Mouse (Mus musculus) layer of hippocampus, adult 9-10 months (tissue): ENCODE measurements around the gene Cadm2.

ENCODE experiments used
- DNase-seq: peaks from one replicate; pipeline ENCODE4 v3.0.0; 2022; ENCODE audit warnings: low spot score

The Cadm2 gene

GRCm38 (mm10) chr16:66955876-66956275, 664.8 kb downstream of the Cadm2 start:
- DNase-seq, result no peak

DNA sequence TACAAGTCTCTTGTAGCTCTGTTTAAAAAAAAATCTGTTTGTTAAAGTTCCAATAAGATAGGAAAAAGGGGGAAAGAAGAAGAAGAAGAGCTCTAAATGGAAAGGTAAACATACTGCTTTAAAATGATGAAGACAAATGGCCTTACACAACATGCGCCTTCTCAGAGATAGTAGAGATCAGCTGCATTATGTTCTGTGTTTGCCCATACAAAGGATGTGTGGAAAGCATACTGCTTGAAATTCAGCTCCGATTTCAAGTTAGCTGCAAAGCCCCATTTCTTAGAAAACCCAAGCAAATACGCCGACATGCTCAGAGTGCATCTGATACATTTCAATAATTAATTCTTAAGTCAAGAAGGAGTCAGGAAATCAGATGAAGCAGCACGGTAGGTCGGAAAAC, 684.4 kb downstream of the Cadm2 start:
- no peak for DNase-seq

DNA sequence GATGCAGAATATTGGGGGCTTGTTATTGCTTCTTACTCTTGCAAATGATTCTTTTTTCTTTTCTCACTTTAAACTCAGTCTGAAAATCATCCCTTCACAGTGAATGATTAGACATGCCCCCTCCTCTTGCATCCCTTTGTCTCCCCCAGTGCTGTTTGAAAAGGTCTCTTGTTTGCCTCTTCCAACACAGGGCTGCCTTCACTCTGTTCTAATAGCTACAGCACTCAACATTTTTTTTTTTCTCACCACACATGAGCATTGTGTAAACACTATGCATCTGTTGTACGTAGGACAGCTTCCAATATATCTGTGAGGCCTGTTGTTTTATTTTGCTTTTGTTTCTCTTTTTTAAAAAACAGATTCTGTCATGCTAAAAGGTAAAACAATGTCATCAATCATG, 695.2 kb downstream of the Cadm2 start:
- no peak for DNase-seq

GRCm38 (mm10) chr16:66922753-66923152, 698.0 kb downstream of the Cadm2 start:
- no peak for DNase-seq

- no peak for DNase-seq
Observed at GRCm38 (mm10) chr16:66921414-66921915, 699.2 kb downstream of the Cadm2 start.

DNA sequence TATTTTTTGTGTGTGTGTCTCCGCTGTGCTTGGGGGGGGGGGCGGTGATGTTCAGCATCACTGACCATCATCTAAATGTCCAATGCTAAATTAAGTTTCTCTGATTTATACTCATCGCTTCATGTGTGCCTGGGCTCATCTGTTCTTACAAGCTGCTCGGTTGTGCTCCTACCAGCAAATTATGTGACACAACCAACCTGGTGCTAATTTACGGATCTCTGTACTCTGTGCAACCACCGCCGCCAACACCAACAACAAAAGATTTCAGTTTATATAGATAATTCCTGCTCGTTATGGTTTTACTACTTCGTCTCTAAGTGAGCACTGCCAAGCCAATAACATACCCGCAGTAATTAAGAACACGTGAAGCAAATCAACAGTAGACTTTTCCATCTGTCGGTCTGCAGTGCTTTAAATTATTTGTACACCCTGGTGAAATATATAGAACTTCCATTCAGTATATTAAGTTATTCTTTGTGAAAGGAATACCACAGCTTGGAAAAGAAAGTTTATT, 700.8 kb downstream of the Cadm2 start:
- no peak for DNase-seq

GRCm38 (mm10) chr16:66901801-66902200, 718.9 kb downstream of the Cadm2 start:
- no peak for DNase-seq

DNA sequence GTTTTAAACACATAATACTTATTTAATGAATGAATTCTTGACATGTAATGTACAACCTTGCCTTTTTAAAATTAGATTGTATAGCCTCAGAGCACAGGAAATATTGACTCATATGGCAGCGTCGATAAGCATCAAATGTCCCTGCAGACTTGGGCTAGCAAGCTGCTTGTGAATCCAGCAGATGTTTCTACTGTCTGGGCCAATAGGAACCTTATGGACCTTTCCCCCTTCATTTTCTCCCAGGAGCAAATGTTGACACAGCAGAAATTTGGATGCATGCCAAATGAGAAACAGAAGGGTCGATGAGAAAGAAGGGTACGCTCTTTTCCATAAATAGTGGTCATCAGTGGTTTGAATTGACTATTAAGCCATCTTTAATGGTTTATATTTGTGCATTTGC, 720.0 kb downstream of the Cadm2 start:
- no peak for DNase-seq

GRCm38 (mm10) chr16:66892359-66892758, 728.3 kb downstream of the Cadm2 start:
- DNase-seq, result no peak

DNA sequence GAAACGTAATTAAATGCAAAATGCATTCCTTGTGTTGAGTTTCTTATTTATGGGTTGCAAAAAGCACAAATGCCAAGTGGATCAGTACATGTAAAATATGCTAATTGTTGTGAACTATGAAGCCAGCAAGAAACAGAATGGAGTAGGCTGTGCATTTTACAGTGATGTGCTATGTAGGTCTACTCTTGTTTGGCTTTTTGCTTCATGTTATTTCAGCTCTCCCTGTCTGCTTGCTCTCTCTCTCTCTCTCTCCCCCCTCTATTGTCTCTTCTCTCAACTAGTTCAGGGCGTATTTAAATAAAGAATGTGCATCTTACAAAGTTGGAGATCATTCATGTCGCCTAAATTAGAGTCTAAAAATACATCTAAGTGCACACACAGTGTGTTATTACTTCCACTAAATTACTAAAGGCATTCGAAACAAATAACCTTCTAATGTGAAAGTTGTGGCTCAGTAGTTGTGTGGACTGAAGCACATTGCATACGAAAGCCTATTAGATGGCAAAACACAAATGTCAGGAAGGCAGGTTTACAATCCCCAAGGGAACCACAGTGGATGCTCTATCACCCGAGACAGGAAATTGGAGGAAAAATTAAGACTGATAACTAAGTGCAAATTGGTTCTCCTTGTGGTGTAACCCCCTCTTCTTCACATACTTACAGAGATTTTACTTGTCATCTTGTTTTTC, 729.0 kb downstream of the Cadm2 start:
- no peak for DNase-seq

- no peak for DNase-seq
Observed at GRCm38 (mm10) chr16:66889907-66890306, 730.8 kb downstream of the Cadm2 start.

DNA sequence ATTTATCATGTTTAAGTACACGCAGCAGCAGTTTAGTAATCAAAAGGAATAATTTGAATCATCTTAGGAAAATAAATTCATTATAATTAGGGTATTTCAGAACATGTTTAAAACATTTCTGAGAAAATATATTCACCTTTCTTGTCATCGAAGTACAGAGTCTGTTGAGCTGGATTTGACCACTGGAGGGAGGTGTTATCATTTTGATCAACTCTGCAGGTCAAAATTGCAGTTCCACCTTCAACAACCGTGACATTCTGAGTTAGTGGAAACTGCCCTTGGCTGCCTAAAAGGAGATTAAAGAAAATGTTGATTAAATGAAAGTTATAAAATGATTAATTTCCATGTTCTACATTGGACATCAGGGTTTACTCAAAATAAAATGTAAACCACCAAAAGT, 738.1 kb downstream of the Cadm2 start:
- no peak for DNase-seq

DNA sequence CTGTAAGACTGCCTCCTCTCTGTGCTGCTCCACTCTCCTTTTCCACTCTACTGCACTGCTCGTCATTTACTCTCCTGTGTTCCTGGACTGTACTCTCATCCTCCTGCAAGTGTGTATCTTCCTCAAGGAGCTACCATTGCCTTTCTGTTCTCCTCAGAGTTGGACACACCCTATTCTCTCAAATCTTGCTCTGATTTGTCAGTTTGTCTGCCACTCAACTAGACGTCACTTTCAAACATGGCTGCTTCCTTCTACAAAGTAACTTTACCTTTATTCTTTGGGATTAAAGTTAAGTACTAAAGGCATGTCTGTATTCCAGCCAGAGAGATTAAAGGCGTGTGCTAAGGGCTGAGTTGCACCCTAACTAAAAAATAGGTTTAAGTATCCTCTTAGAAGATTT, 749.5 kb downstream of the Cadm2 start:
- no peak for DNase-seq

GRCm38 (mm10) chr16:66851047-66851446, 769.7 kb downstream of the Cadm2 start:
- no peak for DNase-seq

DNA sequence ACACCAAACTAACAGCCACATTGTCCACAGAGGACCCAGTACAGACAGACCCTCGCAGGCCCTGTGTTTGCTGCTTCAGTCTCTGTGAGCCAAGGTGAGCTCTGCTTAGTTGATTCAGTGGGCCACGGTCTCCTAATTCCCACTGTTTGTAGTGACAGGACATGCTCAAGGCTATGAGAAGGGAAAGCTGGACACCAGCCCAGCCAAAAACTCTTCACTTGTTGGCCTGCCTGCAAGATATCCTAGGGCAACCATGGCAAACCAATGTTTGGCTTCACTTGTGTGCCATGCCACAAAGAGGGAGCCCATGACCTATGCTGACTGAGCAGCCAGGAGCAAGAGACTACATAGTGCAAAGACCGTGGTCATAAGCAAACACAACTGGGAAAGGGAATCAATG, 795.8 kb downstream of the Cadm2 start:
- no peak for DNase-seq

GRCm38 (mm10) chr16:66811495-66811894, 809.2 kb downstream of the Cadm2 start:
- no peak for DNase-seq

DNA sequence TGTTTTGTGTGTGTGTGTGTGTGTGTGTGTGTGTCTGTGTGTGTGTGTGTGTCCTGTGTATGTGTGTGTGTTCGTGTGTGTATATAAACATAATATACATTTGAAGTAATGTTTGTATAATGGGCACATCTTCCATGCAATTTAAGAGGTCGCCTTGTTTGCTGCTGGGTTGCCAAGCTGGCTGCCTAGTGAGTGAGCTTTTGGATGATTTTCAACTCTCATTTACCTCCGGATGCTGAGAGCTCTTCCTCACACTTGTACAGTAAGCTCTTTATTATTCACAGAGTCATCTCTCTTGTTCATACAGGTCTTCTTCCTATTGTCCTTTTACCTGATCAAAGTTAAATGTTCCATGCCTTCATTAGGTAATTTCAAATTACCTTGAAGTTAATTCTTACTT, 822.5 kb downstream of the Cadm2 start:
- DNase-seq, result no peak

DNA sequence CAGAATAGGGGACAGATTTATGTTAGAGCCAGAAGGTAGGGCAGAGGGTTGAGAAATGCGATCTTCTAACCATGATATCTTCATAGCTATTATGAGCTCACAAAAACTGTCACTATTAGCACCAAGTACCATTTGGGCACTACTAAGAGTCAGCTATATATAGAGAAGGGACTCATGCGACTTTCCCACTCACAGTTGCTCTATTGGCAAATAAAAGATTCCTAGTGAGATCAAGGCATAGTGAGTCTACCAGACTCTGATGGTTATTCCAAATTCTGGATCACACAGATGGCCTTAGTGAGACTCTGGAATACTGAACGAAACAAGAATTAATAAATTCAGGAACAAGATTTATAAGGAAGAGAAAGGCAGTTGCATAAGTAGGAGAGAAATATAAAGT, 827.6 kb downstream of the Cadm2 start:
- no peak for DNase-seq

GRCm38 (mm10) chr16:66771883-66772282, 848.8 kb downstream of the Cadm2 start:
- DNase-seq, result no peak

DNA sequence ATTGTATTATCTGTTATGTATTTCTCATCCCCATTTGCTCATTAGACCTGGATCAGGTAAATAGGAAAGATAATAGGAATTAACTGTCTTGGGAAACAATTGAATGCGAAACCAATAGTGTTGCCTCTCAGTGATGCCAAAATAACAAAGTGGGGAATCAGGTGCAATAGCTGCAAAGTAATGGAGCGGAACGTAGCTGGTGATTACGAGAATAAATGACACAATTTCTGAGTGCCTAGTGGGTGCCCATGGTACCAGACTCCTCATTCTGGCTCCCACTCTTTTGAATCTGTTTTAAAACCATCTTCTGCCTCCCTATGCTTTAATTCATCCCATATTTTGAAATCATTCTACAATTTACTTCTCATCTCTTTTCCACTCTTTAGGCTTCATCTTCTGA, 851.2 kb downstream of the Cadm2 start:
- DNase-seq, result no peak

DNA sequence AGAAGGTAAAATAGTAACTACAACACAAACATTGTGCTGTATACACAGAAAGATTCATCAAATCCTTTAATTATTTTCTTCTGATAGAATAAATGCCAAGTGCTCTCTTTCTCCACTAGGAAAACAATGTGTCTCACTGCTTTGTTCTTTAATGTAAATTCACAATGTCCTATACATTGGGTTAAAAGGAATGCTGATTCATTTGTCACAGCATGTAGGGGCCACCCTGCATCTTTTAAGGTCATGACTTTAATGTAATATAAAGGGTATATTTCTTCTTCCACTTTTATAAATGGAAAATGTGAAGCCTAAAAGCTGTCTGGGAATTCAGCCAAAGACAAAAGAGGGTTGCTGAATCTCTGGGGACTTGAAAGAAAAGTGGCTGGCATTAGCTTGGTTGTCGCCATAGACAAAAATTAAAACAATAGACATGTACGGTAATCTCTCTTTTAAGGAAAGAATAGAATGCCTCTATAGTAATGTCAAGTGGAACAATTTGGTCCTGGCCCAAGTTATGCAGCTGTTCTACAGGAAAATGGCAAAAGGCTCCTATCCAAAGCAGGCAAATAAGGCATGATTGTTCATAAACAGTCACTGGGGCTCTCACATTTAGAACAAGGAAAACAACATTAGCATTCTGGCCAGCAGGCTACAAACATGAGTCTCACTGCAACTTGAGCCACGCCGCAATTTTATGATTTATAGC, 851.9 kb downstream of the Cadm2 start:
- peak; percentile 50 for DNase-seq

DNA sequence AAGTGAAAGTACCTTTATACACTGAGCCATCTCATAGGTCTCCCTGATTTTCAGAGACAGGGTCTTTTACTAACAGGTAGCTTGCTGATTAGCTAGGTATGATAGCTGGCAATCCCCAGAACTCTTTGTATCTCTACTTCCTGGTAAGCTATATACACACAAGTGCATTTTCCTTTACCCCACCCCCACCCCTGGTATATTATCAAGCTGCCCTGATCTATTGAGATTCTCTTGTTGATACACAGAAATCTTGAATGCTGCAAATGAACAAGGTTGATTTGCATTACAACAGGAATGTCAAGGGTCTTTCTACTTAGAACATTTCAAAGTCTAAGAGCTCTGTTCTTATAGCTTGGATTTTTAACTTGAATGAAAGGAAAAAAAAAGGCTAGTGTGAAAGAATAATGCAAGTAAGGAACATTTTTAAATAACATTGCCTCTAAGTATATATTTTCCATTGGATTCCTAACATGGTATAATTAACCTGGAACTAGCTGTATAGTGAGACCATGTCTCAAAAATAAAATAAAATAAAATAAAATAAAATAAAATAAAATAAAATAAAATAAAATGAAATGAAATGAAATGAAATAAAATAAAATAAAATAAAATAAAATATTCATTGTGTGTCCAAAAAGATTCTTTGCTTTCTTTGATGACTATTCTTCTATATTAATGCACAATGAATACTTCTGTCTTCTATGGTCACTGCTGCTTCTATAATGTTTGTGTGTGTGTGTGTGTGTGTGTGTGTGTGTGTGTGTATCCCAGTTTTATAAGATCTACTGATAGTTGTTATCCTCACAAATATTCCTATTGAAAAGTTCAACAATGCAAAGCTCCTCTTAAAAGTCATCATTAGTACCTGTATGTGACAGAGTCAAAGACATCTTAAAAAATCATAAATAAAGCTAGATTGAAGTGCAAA, 858.9 kb downstream of the Cadm2 start:
- DNase-seq, result no peak
